Mouse (Mus musculus): ENCODE measurements around the gene Sf3a2.

- TF ChIP-seq TAL1 (IDR thresholded peaks at IDR 0.05; ENCODE audit: low read length) (no peak), GATA1 (IDR thresholded peaks at IDR 0.05; ENCODE audit: low read length) (no peak)
These were observed 1.1 kb downstream of the Sf3a2 start for GRCm38 (mm10) chr10:80799070-80799566.
